Mouse (Mus musculus): ENCODE results near the gene Klhl2. TPM values are rescaled to one million over a fixed set of nuclear protein-coding genes. Genes with fewer than 3 reads are reported as not detected.

The Klhl2 gene
- polyA plus RNA-seq, 1 experiment from 2014 or later = 32.4 TPM

DNA sequence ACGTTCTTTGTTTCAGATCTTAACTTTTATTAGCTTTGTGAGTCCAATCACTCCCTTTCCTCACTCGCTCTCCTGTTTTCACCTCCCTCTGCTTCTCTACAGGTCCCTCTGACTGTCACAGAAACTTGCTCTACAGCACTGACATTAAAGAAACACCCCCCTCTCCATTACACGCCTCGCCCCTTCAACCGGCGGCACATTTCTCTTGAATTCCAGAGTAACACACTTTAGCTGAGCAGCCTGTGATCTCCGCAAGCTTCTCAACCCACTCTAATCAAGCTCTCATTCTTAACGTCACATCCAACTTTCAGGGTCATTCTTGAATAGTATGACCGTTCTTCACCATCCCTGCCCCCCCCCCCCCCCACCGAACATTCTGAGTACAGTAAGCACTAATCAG lies 52.1 kb downstream of the Klhl2 start:
- H3K27ac ChIP-seq (replicated peaks; ENCODE audit: low read depth, low read length) = no peak overlapping the region
- no peak overlapping the region for H3K4me2 ChIP-seq (ENCODE audit: low read length)
- 94% methylated on average over 10 of the region's 10 CpGs for WGBS
- no peak overlapping the region for H3K9ac ChIP-seq (replicated peaks; ENCODE audit: low read length)
- H3K9me3 ChIP-seq (ENCODE audit: control insufficient read depth, low read length) = no peaks in the 10 kb centered on the region
- H3K27me3 ChIP-seq (ENCODE audit: control insufficient read depth, insufficient read depth, low read length) = no peaks in the 10 kb centered on the region
- no peaks in the 10 kb centered on the region for H3K36me3 ChIP-seq (ENCODE audit: control insufficient read depth, insufficient read depth, low read length)
- no peak overlapping the region for H3K4me3 ChIP-seq (replicated peaks; ENCODE audit: low read depth, low read length)
- H3K4me1 ChIP-seq (ENCODE audit: control insufficient read depth, insufficient read depth, low read length) = no peaks in the 10 kb centered on the region
- ATAC-seq (ENCODE audit: low FRiP score, low TSS enrichment) (no peak), DNase-seq (no peak)

DNA sequence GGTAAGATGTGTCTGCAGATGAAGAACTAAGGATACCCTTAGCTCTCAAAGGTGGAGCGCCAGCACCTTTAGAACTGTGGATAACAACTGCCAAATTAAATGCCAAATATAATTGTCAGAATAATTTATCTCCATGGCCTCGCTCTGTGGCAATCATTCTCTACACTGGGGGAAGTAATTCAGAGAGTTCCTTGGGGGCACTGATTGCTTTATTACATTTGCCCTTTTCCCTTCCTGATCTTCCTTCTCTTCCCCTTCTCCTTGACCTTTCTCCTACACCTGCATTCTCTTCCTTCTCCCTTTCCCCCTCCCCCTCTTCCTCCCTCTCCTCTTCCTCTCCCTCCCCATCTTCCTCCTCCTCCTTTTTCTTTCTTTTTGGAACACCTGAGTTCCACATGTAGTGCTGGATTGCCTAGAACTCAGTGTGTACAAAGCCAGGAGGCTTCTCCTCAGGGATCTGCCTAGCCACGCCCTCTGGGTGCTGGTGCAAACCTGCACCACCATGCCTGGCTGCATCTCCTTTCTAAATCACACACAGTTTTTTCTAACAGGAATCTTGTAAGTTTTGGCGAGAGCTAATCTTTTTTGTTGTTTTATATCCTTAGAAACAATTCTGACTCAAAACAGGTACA lies 58.5 kb downstream of the Klhl2 start:
- H3K9me3 ChIP-seq (ENCODE audit: control insufficient read depth, low read length) = no peaks in the 10 kb centered on the region
- no peaks in the 10 kb centered on the region for H3K36me3 ChIP-seq (ENCODE audit: control insufficient read depth, insufficient read depth, low read length)
- no peak overlapping the region for H3K4me2 ChIP-seq (ENCODE audit: low read length)
- H3K27ac ChIP-seq (replicated peaks; ENCODE audit: low read depth, low read length) = no peak overlapping the region
- no peaks in the 10 kb centered on the region for H3K27me3 ChIP-seq (ENCODE audit: control insufficient read depth, insufficient read depth, low read length)
- WGBS = 79% methylated on average over 4 of the region's 4 CpGs
- no peak overlapping the region for H3K4me3 ChIP-seq (replicated peaks; ENCODE audit: low read depth, low read length)
- no peaks in the 10 kb centered on the region for H3K4me1 ChIP-seq (ENCODE audit: control insufficient read depth, insufficient read depth, low read length)
- DNase-seq = no peak
- no peak overlapping the region for H3K9ac ChIP-seq (replicated peaks; ENCODE audit: low read length)
- ATAC-seq (ENCODE audit: low FRiP score, low TSS enrichment) = no peak

DNA sequence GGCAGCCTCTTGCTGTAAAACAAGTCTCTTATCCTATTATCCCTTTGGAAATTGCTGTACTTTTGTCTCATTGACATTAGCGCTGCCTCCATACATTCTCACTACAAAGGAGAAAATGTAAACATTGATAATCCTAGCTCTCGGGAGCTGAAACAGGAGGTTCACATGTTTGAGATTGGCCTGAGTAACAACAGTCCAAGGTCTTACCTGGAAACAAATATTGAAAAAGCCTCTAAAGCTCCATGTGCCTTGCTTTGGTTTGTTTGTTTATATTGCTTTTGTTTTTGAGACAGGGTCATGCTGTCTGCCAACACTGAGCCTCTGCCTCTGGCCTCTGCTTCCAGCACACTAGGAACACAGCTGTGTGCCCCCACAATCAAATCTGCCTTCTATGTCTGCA lies 59.4 kb downstream of the Klhl2 start:
- Histone ChIP-seq H3K4me3 (replicated peaks; ENCODE audit: low read depth, low read length) (no peak overlapping the region), H3K4me1 (ENCODE audit: control insufficient read depth, insufficient read depth, low read length) (no peaks in the 10 kb centered on the region), H3K27me3 (ENCODE audit: control insufficient read depth, insufficient read depth, low read length) (no peaks in the 10 kb centered on the region), H3K9me3 (ENCODE audit: control insufficient read depth, low read length) (no peaks in the 10 kb centered on the region), H3K36me3 (ENCODE audit: control insufficient read depth, insufficient read depth, low read length) (no peaks in the 10 kb centered on the region), H3K27ac (replicated peaks; ENCODE audit: low read depth, low read length) (no peak overlapping the region), H3K9ac (replicated peaks; ENCODE audit: low read length) (no peak overlapping the region), H3K4me2 (ENCODE audit: low read length) (no peak overlapping the region)
- DNase-seq (no peak), ATAC-seq (ENCODE audit: low FRiP score, low TSS enrichment) (no peak)
- WGBS = 57% methylated on average over 2 of the region's 2 CpGs

DNA sequence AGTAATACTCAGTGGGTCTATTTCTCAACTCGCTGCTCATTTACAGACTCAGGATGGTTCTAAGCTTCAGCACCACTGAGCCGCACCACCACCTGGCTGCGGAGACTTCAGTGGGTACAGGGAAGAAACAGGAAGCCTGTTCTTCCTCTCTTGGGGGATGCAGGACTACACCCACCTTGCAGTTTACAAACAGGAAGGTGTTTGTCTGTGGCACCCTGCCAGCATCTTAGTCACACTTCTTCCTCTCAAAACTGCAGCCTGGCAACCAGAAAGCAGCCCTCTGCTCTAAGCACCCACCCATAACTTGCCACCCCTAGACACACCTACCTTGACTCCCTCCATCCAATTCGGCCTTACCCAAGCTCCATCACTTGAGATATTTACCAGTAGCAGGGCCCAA lies 61.1 kb downstream of the Klhl2 start:
- H3K4me3 ChIP-seq (replicated peaks; ENCODE audit: low read depth, low read length) = no peak overlapping the region
- no peak overlapping the region for H3K9ac ChIP-seq (replicated peaks; ENCODE audit: low read length)
- ATAC-seq (ENCODE audit: low FRiP score, low TSS enrichment) (no peak), DNase-seq (no peak)
- H3K27ac ChIP-seq (replicated peaks; ENCODE audit: low read depth, low read length) = no peak overlapping the region
- H3K36me3 ChIP-seq (ENCODE audit: control insufficient read depth, insufficient read depth, low read length) = no peaks in the 10 kb centered on the region
- H3K4me2 ChIP-seq (ENCODE audit: low read length) = no peak overlapping the region
- H3K27me3 ChIP-seq (ENCODE audit: control insufficient read depth, insufficient read depth, low read length) = no peaks in the 10 kb centered on the region
- H3K9me3 ChIP-seq (ENCODE audit: control insufficient read depth, low read length) = no peaks in the 10 kb centered on the region
- H3K4me1 ChIP-seq (ENCODE audit: control insufficient read depth, insufficient read depth, low read length) = no peaks in the 10 kb centered on the region
- 96% methylated on average over 4 of the region's 4 CpGs for WGBS

DNA sequence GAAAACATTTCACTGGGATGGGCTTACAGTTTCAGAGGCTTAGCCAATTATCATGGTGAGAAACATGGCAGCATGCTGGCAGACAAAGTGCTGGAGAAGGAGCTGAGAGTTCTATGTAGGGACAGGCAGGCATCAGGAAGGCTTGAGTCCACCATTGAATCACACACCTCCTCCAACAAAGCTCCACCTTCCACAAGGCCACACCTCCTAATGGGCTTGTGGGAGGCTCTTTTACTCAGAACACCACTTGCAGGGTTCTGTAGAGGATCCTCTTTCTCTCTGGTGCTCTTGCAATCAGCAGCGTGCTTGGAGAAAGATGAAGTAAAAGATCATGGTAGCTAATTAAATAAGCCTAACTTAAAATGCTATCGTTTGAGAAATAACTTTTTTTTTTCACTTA lies 63.0 kb downstream of the Klhl2 start:
- Histone ChIP-seq H3K36me3 (ENCODE audit: control insufficient read depth, insufficient read depth, low read length) (no peaks in the 10 kb centered on the region), H3K9ac (replicated peaks; ENCODE audit: low read length) (no peak overlapping the region), H3K9me3 (ENCODE audit: control insufficient read depth, low read length) (no peaks in the 10 kb centered on the region), H3K4me3 (replicated peaks; ENCODE audit: low read depth, low read length) (no peak overlapping the region), H3K27ac (replicated peaks; ENCODE audit: low read depth, low read length) (no peak overlapping the region), H3K4me2 (ENCODE audit: low read length) (no peak overlapping the region), H3K4me1 (ENCODE audit: control insufficient read depth, insufficient read depth, low read length) (no peaks in the 10 kb centered on the region), H3K27me3 (ENCODE audit: control insufficient read depth, insufficient read depth, low read length) (no peaks in the 10 kb centered on the region)
- no peak for DNase-seq
- WGBS = 91% methylated on average over 2 of the region's 2 CpGs
- ATAC-seq (ENCODE audit: low FRiP score, low TSS enrichment) = no peak

DNA sequence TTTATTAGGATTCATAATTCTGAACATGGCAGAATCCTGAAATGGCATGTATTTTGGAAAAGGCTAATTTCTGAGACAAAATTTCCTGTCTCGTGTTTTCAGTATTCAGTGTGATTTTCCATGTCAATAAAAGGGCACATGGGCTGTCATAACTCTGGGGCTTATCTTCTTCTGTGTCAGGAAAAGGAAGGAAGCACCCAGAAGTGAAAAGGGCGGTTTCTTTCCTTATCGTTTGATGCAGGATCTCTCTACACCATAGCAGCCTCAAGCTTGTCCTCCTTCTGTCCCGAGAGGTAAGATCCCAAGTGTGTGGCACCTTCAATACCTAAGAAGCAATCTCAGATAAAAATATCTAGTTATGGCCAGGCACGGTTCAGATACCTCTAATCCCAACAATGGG lies 65.6 kb downstream of the Klhl2 start:
- DNase-seq = no peak
- Histone ChIP-seq H3K9ac (replicated peaks; ENCODE audit: low read length) (no peak overlapping the region), H3K27ac (replicated peaks; ENCODE audit: low read depth, low read length) (no peak overlapping the region), H3K4me1 (ENCODE audit: control insufficient read depth, insufficient read depth, low read length) (no peaks in the 10 kb centered on the region), H3K9me3 (ENCODE audit: control insufficient read depth, low read length) (no peaks in the 10 kb centered on the region), H3K4me2 (ENCODE audit: low read length) (no peak overlapping the region), H3K4me3 (replicated peaks; ENCODE audit: low read depth, low read length) (no peak overlapping the region), H3K27me3 (ENCODE audit: control insufficient read depth, insufficient read depth, low read length) (no peaks in the 10 kb centered on the region), H3K36me3 (ENCODE audit: control insufficient read depth, insufficient read depth, low read length) (no peaks in the 10 kb centered on the region)
- no peak for ATAC-seq (ENCODE audit: low FRiP score, low TSS enrichment)
- WGBS = 92% methylated on average over 5 of the region's 5 CpGs

DNA sequence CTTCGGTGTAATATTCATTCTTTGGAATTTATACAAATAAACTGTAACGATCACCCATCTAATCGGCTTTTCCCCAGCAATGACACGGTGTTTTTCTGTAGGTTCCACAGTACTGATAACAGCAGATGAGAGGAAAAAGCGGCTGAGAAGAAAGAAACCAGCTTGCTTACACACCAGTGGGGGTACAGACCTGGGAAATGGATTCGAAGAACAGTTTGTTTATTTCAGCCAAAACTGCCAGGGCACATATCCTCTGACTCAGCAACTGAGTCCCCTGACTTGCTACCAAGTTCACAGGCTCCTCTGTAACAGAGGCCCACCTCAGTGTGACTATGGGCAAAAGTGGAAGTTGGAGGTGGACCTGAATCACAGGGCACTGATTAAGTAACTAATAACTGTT lies 67.9 kb downstream of the Klhl2 start:
- DNase-seq (no peak), ATAC-seq (ENCODE audit: low FRiP score, low TSS enrichment) (no peak)
- Histone ChIP-seq H3K4me2 (ENCODE audit: low read length) (no peak overlapping the region), H3K27me3 (ENCODE audit: control insufficient read depth, insufficient read depth, low read length) (no peaks in the 10 kb centered on the region), H3K4me1 (ENCODE audit: control insufficient read depth, insufficient read depth, low read length) (no peaks in the 10 kb centered on the region), H3K9me3 (ENCODE audit: control insufficient read depth, low read length) (no peaks in the 10 kb centered on the region), H3K27ac (replicated peaks; ENCODE audit: low read depth, low read length) (no peak overlapping the region), H3K36me3 (ENCODE audit: control insufficient read depth, insufficient read depth, low read length) (no peaks in the 10 kb centered on the region), H3K4me3 (replicated peaks; ENCODE audit: low read depth, low read length) (no peak overlapping the region), H3K9ac (replicated peaks; ENCODE audit: low read length) (no peak overlapping the region)
- 92% methylated on average over 6 of the region's 6 CpGs for WGBS

DNA sequence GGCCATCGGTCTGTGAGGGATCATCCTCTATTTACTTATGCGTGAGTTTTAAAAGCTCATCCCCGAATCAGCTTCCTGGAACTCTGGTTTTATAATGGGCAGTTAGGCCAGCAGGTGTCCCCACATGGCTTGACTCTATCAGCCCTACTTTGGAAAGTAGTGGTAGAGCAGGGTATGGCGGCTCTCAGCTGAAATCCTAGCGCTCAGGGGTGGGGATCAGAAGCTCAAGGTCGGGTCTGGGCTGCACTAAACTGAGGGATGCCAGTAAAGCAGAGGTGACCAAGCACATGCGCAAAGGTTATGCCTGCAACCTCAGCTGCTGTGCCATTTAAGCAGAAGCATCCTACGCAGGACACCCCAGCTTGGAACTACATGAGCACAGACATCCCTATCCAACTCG lies 71.9 kb downstream of the Klhl2 start:
- Histone ChIP-seq H3K4me1 (ENCODE audit: control insufficient read depth, insufficient read depth, low read length) (no peaks in the 10 kb centered on the region), H3K9me3 (ENCODE audit: control insufficient read depth, low read length) (no peaks in the 10 kb centered on the region), H3K4me2 (ENCODE audit: low read length) (no peak overlapping the region), H3K27ac (replicated peaks; ENCODE audit: low read depth, low read length) (no peak overlapping the region), H3K4me3 (replicated peaks; ENCODE audit: low read depth, low read length) (no peak overlapping the region), H3K36me3 (ENCODE audit: control insufficient read depth, insufficient read depth, low read length) (no peaks in the 10 kb centered on the region), H3K9ac (replicated peaks; ENCODE audit: low read length) (no peak overlapping the region), H3K27me3 (ENCODE audit: control insufficient read depth, insufficient read depth, low read length) (no peaks in the 10 kb centered on the region)
- DNase-seq (peak; percentile 12), ATAC-seq (ENCODE audit: low FRiP score, low TSS enrichment) (no peak)
- WGBS = 77% methylated on average over 9 of the region's 9 CpGs

DNA sequence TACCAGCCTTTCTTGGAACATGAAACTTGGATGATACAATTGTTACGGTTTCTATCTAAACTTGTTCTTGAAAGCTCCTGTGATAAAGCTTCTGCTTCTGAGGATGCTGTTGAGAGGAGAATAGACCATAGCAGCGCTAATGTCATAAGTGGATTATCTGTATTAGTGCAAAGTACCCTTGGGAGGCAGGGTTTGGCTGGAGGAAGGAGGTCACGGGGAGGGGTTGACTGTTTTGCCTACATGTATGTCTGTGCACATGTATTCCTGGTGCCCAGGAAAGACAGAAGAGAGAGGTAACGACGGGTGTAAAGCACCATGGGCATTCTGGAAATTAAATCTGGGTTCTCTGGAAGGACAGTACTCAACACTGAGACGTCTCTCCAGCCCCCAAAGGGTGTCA lies 75.7 kb downstream of the Klhl2 start:
- ATAC-seq (ENCODE audit: low FRiP score, low TSS enrichment) (no peak), DNase-seq (no peak)
- H3K9me3 ChIP-seq (ENCODE audit: control insufficient read depth, low read length) = no peaks in the 10 kb centered on the region
- no peaks in the 10 kb centered on the region for H3K27me3 ChIP-seq (ENCODE audit: control insufficient read depth, insufficient read depth, low read length)
- no peaks in the 10 kb centered on the region for H3K36me3 ChIP-seq (ENCODE audit: control insufficient read depth, insufficient read depth, low read length)
- WGBS = 93% methylated on average over 6 of the region's 6 CpGs
- no peak overlapping the region for H3K4me2 ChIP-seq (ENCODE audit: low read length)
- no peak overlapping the region for H3K4me3 ChIP-seq (replicated peaks; ENCODE audit: low read depth, low read length)
- no peak overlapping the region for H3K27ac ChIP-seq (replicated peaks; ENCODE audit: low read depth, low read length)
- H3K4me1 ChIP-seq (ENCODE audit: control insufficient read depth, insufficient read depth, low read length) = no peaks in the 10 kb centered on the region
- no peak overlapping the region for H3K9ac ChIP-seq (replicated peaks; ENCODE audit: low read length)

Measured in midbrain, embryonic 14.5 days (tissue).